Mouse (Mus musculus) olfactory bulb, adult 2 months (tissue): ENCODE measurements at regions not wholly inside any gene's neighbourhood (a gene's known extent, or its start where the extent isn't known, plus 50 kb on each side); places are given as distances from the start of the nearest gene placed in this dataset.

Source experiments
- CTCF ChIP-seq: fragments of 200-500 bp; IDR thresholded peaks from 2 replicates; pipeline ENCODE4 v1.5.1; 2012; ENCODE audit warnings: low read depth, mild to moderate bottlenecking, low read length, moderate library complexity; ENCODE audit not compliant: insufficient read depth
- POLR2A ChIP-seq: fragments of 200-500 bp; IDR thresholded peaks from 2 replicates; pipeline ENCODE4 v1.6.1; 2012; ENCODE audit warnings: mild to moderate bottlenecking, low read depth, low read length, moderate library complexity; ENCODE audit not compliant: insufficient read depth

GRCm38 (mm10) chr3:40076824-40077223 is 454.3 kb upstream of the Intu start:
- TF ChIP-seq CTCF, result no peak
- no peak for TF ChIP-seq POLR2A
